Mouse (Mus musculus) lung, embryonic 16.5 days (tissue): ENCODE data around the gene Rnf186. TPM values are rescaled to one million over a fixed set of nuclear protein-coding genes. Genes with fewer than 3 reads are reported as not detected.

Source experiments
- ATAC-seq: fragments of 200-750 bp; cut with Nextera tagmentation; 2 replicates; pipeline ENCODE4 v1.8.0; 2017; ENCODE audit warnings: low read depth, mild to moderate bottlenecking, moderate library complexity
- H3K27ac ChIP-seq: fragments of 300-500 bp; sonication (generic); 2 replicates; pipeline ENCODE4 v1.5.1; 2014; ENCODE audit warnings: mild to moderate bottlenecking, control low read depth, low read length
- H3K27me3 ChIP-seq: fragments of 300-500 bp; sonication (generic); 2 replicates; pipeline ENCODE4 v1.6.1; 2014; ENCODE audit warnings: low read depth, low read length, mixed read lengths; ENCODE audit not compliant: control insufficient read depth, insufficient read depth
- H3K36me3 ChIP-seq: fragments of 300-500 bp; sonication (generic); 2 replicates; pipeline ENCODE4 v1.6.1; 2014; ENCODE audit warnings: low read length; ENCODE audit not compliant: control insufficient read depth, insufficient read depth
- H3K4me1 ChIP-seq: fragments of 300-500 bp; sonication (generic); replicated peaks from 2 replicates; pipeline ENCODE4 v1.6.1; 2014; ENCODE audit warnings: low read length, mixed read lengths; ENCODE audit not compliant: control insufficient read depth, insufficient read depth
- H3K4me2 ChIP-seq: fragments of 300-500 bp; sonication (generic); 2 replicates; pipeline ENCODE4 v1.6.1; 2014; ENCODE audit warnings: low read depth, low read length, control low read depth
- H3K4me3 ChIP-seq: fragments of 300-500 bp; sonication (generic); 2 replicates; pipeline ENCODE4 v1.5.1; 2014; ENCODE audit warnings: mild to moderate bottlenecking, low read length, control low read depth
- H3K9ac ChIP-seq: fragments of 300-500 bp; sonication (generic); 2 replicates; pipeline ENCODE4 v1.6.1; 2014; ENCODE audit warnings: low read length, control low read depth
- H3K9me3 ChIP-seq: fragments of 300-500 bp; sonication (generic); 2 replicates; pipeline ENCODE4 v1.6.1; 2016; ENCODE audit warnings: low read length; ENCODE audit not compliant: control insufficient read depth
- WGBS: fragments of 180-500 bp; shearing (Covaris S2); extraction: QIAGEN DNeasy Blood & Tissue Kit; methylation state at CpG from one replicate; pipeline ENCODE4 v1.1.7; 2014; 5-methylcytosine and 5-hydroxymethylcytosine counted together
- polyA plus RNA-seq: library from polyadenylated mRNA; unstranded; fragments of >200 nt; fragmentation: Nextera tagmentation; extraction: Ambion mirVana; gene quantifications from 2 replicates; pipeline ENCODE4 v1.2.1, GENCODE M21; 2015

The Rnf186 gene
- polyA plus RNA-seq, 1 experiment from 2014 or later: 4.0 TPM

GRCm38 (mm10) chr4:138939481-138939880, 27.4 kb upstream of the Rnf186 start:
- ATAC-seq: peak; percentile 51

GRCm38 (mm10) chr4:138941401-138941800, 25.5 kb upstream of the Rnf186 start:
- 28% methylated on average over 7 of the region's 7 CpGs for WGBS
- ATAC-seq: no peak
- H3K27ac ChIP-seq: peak overlapping the region; percentile 83
- no peak overlapping the region; the same call in 1 of the 2 replicates for H3K9ac ChIP-seq
- no peaks in the 10 kb centered on the region for H3K36me3 ChIP-seq
- no peaks in the 10 kb centered on the region for H3K9me3 ChIP-seq
- H3K4me3 ChIP-seq: no peak overlapping the region
- H3K27me3 ChIP-seq: no peaks in the 10 kb centered on the region
- H3K4me2 ChIP-seq: no peak overlapping the region
- peaks cover 19% of the 10 kb centered on the region for H3K4me1 ChIP-seq

More at GRCm38 (mm10) chr4:138939481-138939880, 27.4 kb upstream of the Rnf186 start:
- no peaks in the 10 kb centered on the region for H3K9me3 ChIP-seq
- peak overlapping the region; percentile 69 for H3K27ac ChIP-seq
- no peak overlapping the region for H3K9ac ChIP-seq
- 35% methylated on average over 4 of the region's 4 CpGs for WGBS
- peaks cover 19% of the 10 kb centered on the region for H3K4me1 ChIP-seq
- H3K27me3 ChIP-seq: no peaks in the 10 kb centered on the region
- H3K36me3 ChIP-seq: no peaks in the 10 kb centered on the region
- H3K4me2 ChIP-seq: no peak overlapping the region
- no peak overlapping the region for H3K4me3 ChIP-seq

- Histone ChIP-seq H3K4me1 (peaks cover 19% of the 10 kb centered on the region), H3K36me3 (no peaks in the 10 kb centered on the region), H3K27me3 (no peaks in the 10 kb centered on the region), H3K9ac (no peak overlapping the region), H3K4me3 (no peak overlapping the region), H3K4me2 (no peak overlapping the region), H3K9me3 (no peaks in the 10 kb centered on the region), H3K27ac (peak overlapping the region; percentile 83)
- 18% methylated on average over 6 of the region's 6 CpGs for WGBS
- ATAC-seq: peak; percentile 36
Observed at GRCm38 (mm10) chr4:138941966-138942365, 24.9 kb upstream of the Rnf186 start.

- peak; percentile 47 for ATAC-seq
Observed at GRCm38 (mm10) chr4:138943730-138944129, 23.2 kb upstream of the Rnf186 start.

GRCm38 (mm10) chr4:138948257-138948656, 18.7 kb upstream of the Rnf186 start:
- H3K9me3 ChIP-seq: no peaks in the 10 kb centered on the region
- H3K9ac ChIP-seq: no peak overlapping the region
- H3K4me1 ChIP-seq: no peaks in the 10 kb centered on the region; the same call in 1 of the 2 replicates
- no peak for ATAC-seq
- no peak overlapping the region for H3K4me3 ChIP-seq
- WGBS: 82% methylated on average over 2 of the region's 2 CpGs
- H3K27me3 ChIP-seq: no peaks in the 10 kb centered on the region
- H3K4me2 ChIP-seq: no peak overlapping the region
- no peaks in the 10 kb centered on the region for H3K36me3 ChIP-seq
- no peak overlapping the region for H3K27ac ChIP-seq

More at GRCm38 (mm10) chr4:138943730-138944129, 23.2 kb upstream of the Rnf186 start:
- H3K4me2 ChIP-seq: peak overlapping the region; percentile 31
- H3K4me1 ChIP-seq: peaks cover 13% of the 10 kb centered on the region
- no peaks in the 10 kb centered on the region for H3K27me3 ChIP-seq
- H3K36me3 ChIP-seq: no peaks in the 10 kb centered on the region
- no peak overlapping the region for H3K27ac ChIP-seq
- H3K9ac ChIP-seq: no peak overlapping the region
- WGBS: 29% methylated on average over 15 of the region's 15 CpGs
- no peaks in the 10 kb centered on the region for H3K9me3 ChIP-seq
- peak overlapping the region; percentile 36 for H3K4me3 ChIP-seq

GRCm38 (mm10) chr4:138958612-138959011, 8.3 kb upstream of the Rnf186 start:
- no peak overlapping the region for H3K27ac ChIP-seq

GRCm38 (mm10) chr4:138959120-138959519, 7.8 kb upstream of the Rnf186 start:
- Histone ChIP-seq H3K9me3 (no peaks in the 10 kb centered on the region), H3K36me3 (no peaks in the 10 kb centered on the region), H3K4me2 (no peak overlapping the region), H3K27me3 (no peaks in the 10 kb centered on the region), H3K9ac (no peak overlapping the region), H3K27ac (no peak overlapping the region), H3K4me3 (no peak overlapping the region), H3K4me1 (no peaks in the 10 kb centered on the region)
- 75% methylated on average over 15 of the region's 15 CpGs for WGBS
- ATAC-seq: no peak

More at GRCm38 (mm10) chr4:138958612-138959011, 8.3 kb upstream of the Rnf186 start:
- no peaks in the 10 kb centered on the region for H3K36me3 ChIP-seq
- H3K27me3 ChIP-seq: no peaks in the 10 kb centered on the region
- no peak overlapping the region for H3K4me2 ChIP-seq
- no peaks in the 10 kb centered on the region for H3K9me3 ChIP-seq
- 83% methylated on average over 9 of the region's 9 CpGs for WGBS
- H3K4me1 ChIP-seq: no peaks in the 10 kb centered on the region
- H3K9ac ChIP-seq: no peak overlapping the region
- no peak for ATAC-seq
- H3K4me3 ChIP-seq: no peak overlapping the region

GRCm38 (mm10) chr4:138959926-138960325, 7.0 kb upstream of the Rnf186 start:
- no peaks in the 10 kb centered on the region for H3K27me3 ChIP-seq
- no peak overlapping the region for H3K9ac ChIP-seq
- no peaks in the 10 kb centered on the region for H3K36me3 ChIP-seq
- no peak overlapping the region for H3K4me2 ChIP-seq
- ATAC-seq: no peak
- no peaks in the 10 kb centered on the region for H3K4me1 ChIP-seq
- no peak overlapping the region for H3K4me3 ChIP-seq
- H3K9me3 ChIP-seq: no peaks in the 10 kb centered on the region
- no peak overlapping the region for H3K27ac ChIP-seq
- WGBS: 62% methylated on average over 7 of the region's 7 CpGs

- ATAC-seq: no peak
- Histone ChIP-seq H3K27ac (no peak overlapping the region), H3K4me2 (no peak overlapping the region), H3K9ac (no peak overlapping the region), H3K27me3 (no peaks in the 10 kb centered on the region), H3K36me3 (no peaks in the 10 kb centered on the region), H3K4me1 (peaks cover 2% of the 10 kb centered on the region; the same call in 1 of the 2 replicates), H3K9me3 (no peaks in the 10 kb centered on the region), H3K4me3 (no peak overlapping the region)
- 70% methylated on average over 5 of the region's 5 CpGs for WGBS
Observed at GRCm38 (mm10) chr4:138962719-138963118, 4.2 kb upstream of the Rnf186 start.

GRCm38 (mm10) chr4:138965871-138966270, 1.0 kb upstream of the Rnf186 start:
- H3K4me3 ChIP-seq: no peak overlapping the region
- H3K9ac ChIP-seq: no peak overlapping the region
- WGBS: 54% methylated on average over 5 of the region's 5 CpGs
- H3K36me3 ChIP-seq: no peaks in the 10 kb centered on the region
- H3K27ac ChIP-seq: no peak overlapping the region
- no peak overlapping the region for H3K4me2 ChIP-seq
- peaks cover 10% of the 10 kb centered on the region for H3K4me1 ChIP-seq
- no peaks in the 10 kb centered on the region for H3K9me3 ChIP-seq
- ATAC-seq: no peak
- no peaks in the 10 kb centered on the region for H3K27me3 ChIP-seq
